Mouse (Mus musculus): ENCODE results near the gene Bpifb5.
"Not testable (repeated sequence)": the region's sequence is repeated elsewhere in the genome, so short reads cannot be mapped to it uniquely, and the experiment has no call there.

Gene Bpifb5

GRCm38 (mm10) chr2:154242726-154243125, 19.2 kb downstream of the Bpifb5 start:
- DNase-seq (ENCODE audit: low spot score), result not testable (repeated sequence)

GRCm38 (mm10) chr2:154243356-154244036, 20.0 kb downstream of the Bpifb5 start:
- DNase-seq (ENCODE audit: low spot score), result no peak

- DNase-seq (ENCODE audit: low spot score), result no peak
These were observed 21.8 kb downstream of the Bpifb5 start for GRCm38 (mm10) chr2:154245322-154245721.

- DNase-seq (ENCODE audit: low spot score), result not testable (repeated sequence)
These were observed 31.7 kb downstream of the Bpifb5 start for GRCm38 (mm10) chr2:154255254-154255653.

GRCm38 (mm10) chr2:154255770-154256169, 32.2 kb downstream of the Bpifb5 start:
- no peak for DNase-seq (ENCODE audit: low spot score)

GRCm38 (mm10) chr2:154257554-154257953, 34.0 kb downstream of the Bpifb5 start, which contains the start of gene Bpifb9a:
Gene Bpifb9a, plus strand, starts transcription at chr2:154257854.
- DNase-seq (ENCODE audit: low spot score), result not testable (repeated sequence)

GRCm38 (mm10) chr2:154264397-154264796, 40.9 kb downstream of the Bpifb5 start:
- not testable (repeated sequence) for DNase-seq (ENCODE audit: low spot score)
